Mouse (Mus musculus): Measurements from ENCODE around the gene Plpp2. TPM values are rescaled to one million over a fixed set of nuclear protein-coding genes. Genes with fewer than 3 reads are reported as not detected.

Gene Plpp2
- polyA plus RNA-seq (2015; fragmentation: Nextera tagmentation; extraction: Ambion mirVana): 8.5 and 11.1 TPM in 2 replicates

DNA sequence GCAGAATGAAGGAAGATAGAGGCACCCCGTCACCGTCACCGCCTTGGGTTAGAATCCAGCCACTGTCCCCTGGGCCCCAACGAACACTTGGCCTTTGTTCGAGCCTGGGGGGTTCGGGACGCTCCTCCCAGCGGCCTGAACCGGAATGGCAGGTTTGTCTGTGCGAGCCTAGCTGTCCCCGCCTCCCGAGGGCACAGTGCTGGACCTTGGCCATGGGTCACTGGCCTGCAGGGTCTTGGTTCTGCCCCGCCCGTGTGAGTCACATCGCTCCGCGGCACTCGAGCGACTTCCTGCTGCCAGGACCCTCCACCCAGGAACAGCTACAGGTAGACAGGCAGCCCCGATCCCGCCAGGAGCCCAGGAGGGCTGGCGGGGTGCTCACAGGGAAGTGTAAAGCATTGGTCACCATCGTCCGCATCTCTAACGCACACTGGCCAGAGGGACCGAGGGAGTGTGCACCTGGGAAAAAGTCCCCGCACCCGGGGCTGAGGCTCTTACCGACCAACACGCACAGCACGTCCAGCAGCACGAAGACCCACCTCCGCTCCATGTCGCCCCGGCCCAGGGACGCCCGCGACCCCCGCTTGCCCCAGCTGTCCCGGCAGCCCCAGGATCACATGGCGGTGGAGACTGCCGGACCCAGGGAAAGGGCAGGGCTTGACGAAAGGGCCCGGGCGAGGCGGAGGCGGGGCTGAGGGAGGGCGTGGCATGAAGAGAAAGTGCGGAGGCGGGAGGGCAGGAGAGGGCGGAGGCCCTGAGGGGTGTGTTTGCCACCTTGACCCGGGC lies at the start of gene Plpp2:
Plpp2 (minus strand) TSS at position 671 of the 786 bp plus-strand sequence.

DNA sequence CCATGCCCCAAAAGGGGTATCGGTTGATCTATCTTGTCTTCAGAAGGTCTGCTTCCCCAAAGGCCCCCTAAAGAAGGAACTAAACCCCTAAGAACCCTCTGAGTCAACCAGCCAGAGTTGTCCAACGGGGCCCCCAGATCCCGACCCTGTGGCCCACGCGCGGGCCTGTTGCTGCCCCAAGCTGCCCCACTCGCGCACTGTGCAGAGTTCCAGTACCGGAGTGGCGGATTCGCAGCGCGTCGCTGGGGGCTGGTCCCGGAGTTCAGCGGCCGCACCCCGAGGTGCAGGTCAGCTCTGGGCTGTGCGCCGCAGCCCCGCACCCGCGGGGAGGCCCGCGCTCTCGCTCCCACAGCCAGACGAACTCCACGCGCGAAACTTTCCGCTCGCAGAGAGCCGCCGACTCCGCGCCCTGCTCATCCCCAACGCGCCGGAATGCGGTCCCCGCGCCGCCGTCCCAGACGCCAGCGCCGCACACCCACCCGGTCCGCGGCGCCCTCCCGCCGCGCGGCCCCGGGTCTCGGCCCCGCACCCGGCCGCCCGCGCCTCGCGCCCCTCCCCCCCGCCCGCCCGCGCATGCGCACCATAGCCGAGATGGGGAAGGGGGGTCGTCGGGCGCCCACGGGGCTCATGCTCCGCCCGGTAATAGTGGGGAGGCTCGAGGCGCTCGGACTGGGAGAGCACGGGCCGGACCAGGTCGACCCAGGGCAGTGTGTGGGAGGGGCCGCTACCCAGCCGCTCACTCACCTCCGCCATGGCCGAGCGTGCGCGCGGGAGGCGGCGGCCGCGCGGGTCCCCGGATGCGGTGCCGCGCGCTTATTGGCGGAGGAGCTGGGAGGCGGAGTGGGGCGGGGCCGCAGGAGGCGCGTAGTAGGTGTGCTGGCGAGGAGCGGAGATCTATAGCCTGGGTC lies 21.0 kb upstream of the Plpp2 start, which contains the start of gene Mier2:
Mier2 (minus strand) TSS at position 870 of the 908 bp plus-strand sequence.

Other genes with a start within 250 kb of the Plpp2 start
- not detected in 2 replicates for gene Vmn2r82, start 177.3 kb downstream of the Plpp2 start, polyA plus RNA-seq (2015; fragmentation: Nextera tagmentation; extraction: Ambion mirVana)
- not detected in 2 replicates for gene Vmn2r83, start 65.1 kb downstream of the Plpp2 start, polyA plus RNA-seq (2015; fragmentation: Nextera tagmentation; extraction: Ambion mirVana)
- gene Mier2, start 21.4 kb upstream of the Plpp2 start, polyA plus RNA-seq (2015; fragmentation: Nextera tagmentation; extraction: Ambion mirVana): 10.7 and 13.4 TPM in 2 replicates
- gene Theg, start 53.5 kb upstream of the Plpp2 start, polyA plus RNA-seq (2015; fragmentation: Nextera tagmentation; extraction: Ambion mirVana): not detected in 2 replicates
- not detected in 2 replicates for gene C2cd4c, start 80.2 kb upstream of the Plpp2 start, polyA plus RNA-seq (2015; fragmentation: Nextera tagmentation; extraction: Ambion mirVana)
- gene Shc2, start 104.1 kb upstream of the Plpp2 start, polyA plus RNA-seq (2015; fragmentation: Nextera tagmentation; extraction: Ambion mirVana): 0.90 TPM in 2 replicates
- not detected in 2 replicates for gene Odf3l2, start 111.9 kb upstream of the Plpp2 start, polyA plus RNA-seq (2015; fragmentation: Nextera tagmentation; extraction: Ambion mirVana)
- gene Madcam1, start 130.8 kb upstream of the Plpp2 start, polyA plus RNA-seq (2015; fragmentation: Nextera tagmentation; extraction: Ambion mirVana): 25.8 and 30.9 TPM in 2 replicates
- gene Tpgs1, start 135.6 kb upstream of the Plpp2 start, polyA plus RNA-seq (2015; fragmentation: Nextera tagmentation; extraction: Ambion mirVana): 31.4 and 37.7 TPM in 2 replicates
- 108 and 126 TPM in 2 replicates for gene Cdc34, start 148.4 kb upstream of the Plpp2 start, polyA plus RNA-seq (2015; fragmentation: Nextera tagmentation; extraction: Ambion mirVana)
- 0.23 and 0.45 TPM in 2 replicates for gene Gzmm, start 155.2 kb upstream of the Plpp2 start, polyA plus RNA-seq (2015; fragmentation: Nextera tagmentation; extraction: Ambion mirVana)
- gene Bsg, start 170.7 kb upstream of the Plpp2 start, polyA plus RNA-seq (2015; fragmentation: Nextera tagmentation; extraction: Ambion mirVana): 663 and 749 TPM in 2 replicates
- 0.04 and 0.07 TPM in 2 replicates for gene Hcn2, start 182.8 kb upstream of the Plpp2 start, polyA plus RNA-seq (2015; fragmentation: Nextera tagmentation; extraction: Ambion mirVana)
- 15.7 and 18.4 TPM in 2 replicates for gene Polrmt, start 212.8 kb upstream of the Plpp2 start, polyA plus RNA-seq (2015; fragmentation: Nextera tagmentation; extraction: Ambion mirVana)
- gene Fgf22, start 221.3 kb upstream of the Plpp2 start, polyA plus RNA-seq (2015; fragmentation: Nextera tagmentation; extraction: Ambion mirVana): 0.28 TPM in 1 of 2 replicates, not detected in the other
- 41.4 and 42.3 TPM in 2 replicates for gene Rnf126, start 233.2 kb upstream of the Plpp2 start, polyA plus RNA-seq (2015; fragmentation: Nextera tagmentation; extraction: Ambion mirVana)
- 3.3 and 3.6 TPM in 2 replicates for gene Fstl3, start 243.5 kb upstream of the Plpp2 start, polyA plus RNA-seq (2015; fragmentation: Nextera tagmentation; extraction: Ambion mirVana)

Measured in spleen, postnatal 0 days (tissue).